Mouse (Mus musculus) cerebellum, adult 2 months (tissue): Measurements from ENCODE around the gene Abhd14b. TPM values are rescaled to one million over a fixed set of nuclear protein-coding genes. Genes with fewer than 3 reads are reported as not detected.
A peak's percentile ranks its signal among the peaks of the same experiment; 100 is the strongest.
"Not testable (repeated sequence)": the region's sequence is repeated elsewhere in the genome, so short reads cannot be mapped to it uniquely, and the experiment has no call there.

Source experiments
- DNase-seq, 2 experiments: peaks; one replicate each; pipeline ENCODE4 v3.0.0; 2021
- H3K27ac ChIP-seq: fragments of 200-500 bp; 2 replicates; pipeline ENCODE4 v1.5.1; 2012; ENCODE audit warnings: low read length, control low read depth, inconsistent platforms; ENCODE audit not compliant: insufficient read depth
- H3K27me3 ChIP-seq: fragments of 200-500 bp; 2 replicates; pipeline ENCODE4 v1.6.1; 2012; ENCODE audit warnings: inconsistent platforms, mild to moderate bottlenecking, low read length, moderate library complexity; ENCODE audit not compliant: control insufficient read depth, insufficient read depth
- H3K4me1 ChIP-seq: fragments of 200-500 bp; 2 replicates; pipeline ENCODE4 v1.6.1; 2011; ENCODE audit warnings: low read length; ENCODE audit not compliant: control insufficient read depth, insufficient read depth
- H3K4me3 ChIP-seq: fragments of 200-500 bp; replicated peaks from 2 replicates; pipeline ENCODE3; 2011; ENCODE audit warnings: mild to moderate bottlenecking, low read depth, low read length, control low read depth; ENCODE audit not compliant: insufficient read depth
- CTCF ChIP-seq: fragments of 200-500 bp; IDR thresholded peaks from 2 replicates; pipeline ENCODE4 v1.5.1; 2011; ENCODE audit warnings: low read depth, mild to moderate bottlenecking, control low read depth, low read length, moderate library complexity, borderline replicate concordance; ENCODE audit not compliant: insufficient read depth
- POLR2A ChIP-seq: fragments of 200-500 bp; IDR thresholded peaks from 2 replicates; pipeline ENCODE4 v1.6.1; 2011; ENCODE audit warnings: low read length, control low read depth, borderline replicate concordance; ENCODE audit not compliant: insufficient read depth
- WGBS: fragments of 180-500 bp; shearing (Covaris S2); methylation state at CpG from one replicate; pipeline ENCODE4 v1.1.7; 2018; 5-methylcytosine and 5-hydroxymethylcytosine counted together
- polyA plus RNA-seq: library from polyadenylated mRNA; depleted of rRNA; stranded (reverse); fragments of >200 nt; gene quantifications from 2 replicates; pipeline ENCODE4 v1.2.3, GENCODE M21; 2012; rRNA removed

Abhd14b gene
- polyA plus RNA-seq, 1 experiment = 59.7 TPM

- H3K27me3 ChIP-seq = no peaks in the 10 kb centered on the region
- DNase-seq = peak in 1 of 2 experiments; percentile 0
- H3K4me3 ChIP-seq = no peak overlapping the region
- WGBS = 75% methylated on average over 17 of the region's 17 CpGs
- H3K4me1 ChIP-seq = peaks cover 7% of the 10 kb centered on the region; the same call in 1 of the 2 replicates
- TF ChIP-seq POLR2A (no peak), CTCF (no peak)
- H3K27ac ChIP-seq = no peak overlapping the region
These were observed 35.4 kb downstream of the Abhd14b start for GRCm38 (mm10) chr9:106482578-106483115.

GRCm38 (mm10) chr9:106483136-106483535 lies 35.9 kb downstream of the Abhd14b start:
- TF ChIP-seq CTCF (no peak), POLR2A (no peak)
- Histone ChIP-seq H3K4me3 (no peak overlapping the region), H3K4me1 (peaks cover 7% of the 10 kb centered on the region; the same call in 1 of the 2 replicates), H3K27ac (no peak overlapping the region), H3K27me3 (no peaks in the 10 kb centered on the region)
- DNase-seq = peak in 1 of 2 experiments; percentile 1
- 97% methylated on average over 10 of the region's 10 CpGs for WGBS

GRCm38 (mm10) chr9:106483606-106484005 lies 36.3 kb downstream of the Abhd14b start:
- TF ChIP-seq POLR2A = no peak
- no peak for TF ChIP-seq CTCF
- no peak overlapping the region for H3K27ac ChIP-seq
- DNase-seq = no peak
- no peaks in the 10 kb centered on the region for H3K27me3 ChIP-seq
- 91% methylated on average over 17 of the region's 17 CpGs for WGBS
- H3K4me3 ChIP-seq = no peak overlapping the region
- H3K4me1 ChIP-seq = peaks cover 7% of the 10 kb centered on the region; the same call in 1 of the 2 replicates

GRCm38 (mm10) chr9:106485076-106485475 lies 37.8 kb downstream of the Abhd14b start:
- no peak overlapping the region for H3K27ac ChIP-seq
- H3K4me3 ChIP-seq = no peak overlapping the region
- 82% methylated on average over 10 of the region's 10 CpGs for WGBS
- TF ChIP-seq POLR2A (no peak), CTCF (no peak)
- DNase-seq = peak in 1 of 2 experiments; percentile 0
- H3K27me3 ChIP-seq = no peaks in the 10 kb centered on the region
- H3K4me1 ChIP-seq = no peaks in the 10 kb centered on the region

GRCm38 (mm10) chr9:106487602-106488001 lies 40.3 kb downstream of the Abhd14b start:
- not testable (repeated sequence) for H3K27me3 ChIP-seq, H3K27ac ChIP-seq, H3K4me3 ChIP-seq, H3K4me1 ChIP-seq, DNase-seq
- WGBS = 76% methylated on average over 6 of the region's 6 CpGs

GRCm38 (mm10) chr9:106499667-106500066 lies 52.4 kb downstream of the Abhd14b start, which contains the start of gene Iqcf1:
Gene Iqcf1 (plus strand): TSS chr9:106499967.
- H3K4me1 ChIP-seq = no peaks in the 10 kb centered on the region
- H3K27me3 ChIP-seq = no peaks in the 10 kb centered on the region
- no peak for DNase-seq
- no peak within 1 kb of the TSS for H3K27ac ChIP-seq
- 93% methylated on average over 6 of the region's 6 CpGs for WGBS
- H3K4me3 ChIP-seq = no peak within 1 kb of the TSS
- TF ChIP-seq CTCF = no peak
- no peak for TF ChIP-seq POLR2A

GRCm38 (mm10) chr9:106501846-106502245 lies 54.6 kb downstream of the Abhd14b start:
- WGBS = 71% methylated on average over 22 of the region's 22 CpGs
- no peak for DNase-seq
- Histone ChIP-seq H3K27me3 (no peaks in the 10 kb centered on the region), H3K4me3 (no peak overlapping the region), H3K27ac (no peak overlapping the region), H3K4me1 (no peaks in the 10 kb centered on the region)
- TF ChIP-seq POLR2A = no peak
- TF ChIP-seq CTCF = no peak

Other genes with a start within 250 kb of the Abhd14b start
- 36.0 and 38.9 TPM in 2 replicates for gene Ppm1m, start 247.7 kb upstream of the Abhd14b start, polyA plus RNA-seq
- gene Twf2, start 244.4 kb upstream of the Abhd14b start, polyA plus RNA-seq = 54.7 and 59.1 TPM in 2 replicates
- 0.31 and 0.57 TPM in 2 replicates for gene Tlr9, start 224.9 kb upstream of the Abhd14b start, polyA plus RNA-seq
- 117 and 134 TPM in 2 replicates for gene Alas1, start 198.8 kb upstream of the Abhd14b start, polyA plus RNA-seq
- gene Poc1a, start 166.4 kb upstream of the Abhd14b start, polyA plus RNA-seq = 3.9 and 4.4 TPM in 2 replicates
- gene Dusp7, start 78.8 kb upstream of the Abhd14b start, polyA plus RNA-seq = 46.4 and 49.6 TPM in 2 replicates
- 435 and 475 TPM in 2 replicates for gene Rpl29, start 18.0 kb upstream of the Abhd14b start, polyA plus RNA-seq
- gene Acy1, start 9.1 kb upstream of the Abhd14b start, polyA plus RNA-seq = 16.2 and 16.4 TPM in 2 replicates
- 49.7 and 51.5 TPM in 2 replicates for gene Abhd14a, start 219 bp downstream of the Abhd14b start, polyA plus RNA-seq
- 515 and 572 TPM in 2 replicates for gene Pcbp4, start 5.8 kb downstream of the Abhd14b start, polyA plus RNA-seq
- gene Gpr62, start 18.5 kb downstream of the Abhd14b start, polyA plus RNA-seq = 27.9 and 30.7 TPM in 2 replicates
- 42.5 and 43.7 TPM in 2 replicates for gene Rrp9, start 28.5 kb downstream of the Abhd14b start, polyA plus RNA-seq
- gene Parp3, start 29.5 kb downstream of the Abhd14b start, polyA plus RNA-seq = 6.9 and 9.7 TPM in 2 replicates
- not detected in 2 replicates for gene Iqcf1, start 52.5 kb downstream of the Abhd14b start, polyA plus RNA-seq
- not detected in 2 replicates for gene Iqcf5, start 67.1 kb downstream of the Abhd14b start, polyA plus RNA-seq
- gene Iqcf3, start 114.2 kb downstream of the Abhd14b start, polyA plus RNA-seq = not detected in 2 replicates
- not detected in 2 replicates for gene Iqcf4, start 123.5 kb downstream of the Abhd14b start, polyA plus RNA-seq
- gene Iqcf6, start 179.1 kb downstream of the Abhd14b start, polyA plus RNA-seq = not detected in 2 replicates
- gene Grm2, start 208.6 kb downstream of the Abhd14b start, polyA plus RNA-seq = 17.1 and 20.5 TPM in 2 replicates
- 96.5 and 102 TPM in 2 replicates for gene Tex264, start 238.5 kb downstream of the Abhd14b start, polyA plus RNA-seq